Mouse (Mus musculus): ENCODE measurements around the gene Hdac4.

GRCm38 (mm10) chr1:92202639-92203352, 7.3 kb upstream of the Hdac4 start:
- TF ChIP-seq CTCF (IDR thresholded peaks at IDR 0.05; ENCODE audit: insufficient read depth, low read length) = no peak
- no peak for TF ChIP-seq POLR2A (IDR thresholded peaks at IDR 0.05; ENCODE audit: borderline replicate concordance, extremely low read depth, low read depth, low read length)
